Mouse (Mus musculus) neural tube, embryonic 13.5 days (tissue): ENCODE measurements around the gene Elmo1. TPM values are rescaled to one million over a fixed set of nuclear protein-coding genes. Genes with fewer than 3 reads are reported as not detected.

Experiments
- ATAC-seq: fragments of 200-750 bp; cut with Nextera tagmentation; 2 replicates; pipeline ENCODE4 v1.8.0; 2017; ENCODE audit warnings: low read depth, mild to moderate bottlenecking, moderate TSS enrichment, moderate library complexity
- H3K27ac ChIP-seq: fragments of 300-500 bp; sonication (generic); replicated peaks from 2 replicates; pipeline ENCODE4 v1.5.1; 2015; ENCODE audit warnings: moderate library complexity, mild to moderate bottlenecking, inconsistent platforms
- H3K27me3 ChIP-seq: fragments of 300-500 bp; sonication (generic); 2 replicates; pipeline ENCODE4 v1.6.1; 2015; ENCODE audit warnings: mild to moderate bottlenecking, inconsistent platforms
- H3K36me3 ChIP-seq: fragments of 300-500 bp; sonication (generic); 2 replicates; pipeline ENCODE4 v1.6.1; 2015; ENCODE audit warnings: mild to moderate bottlenecking, inconsistent platforms
- H3K4me1 ChIP-seq: fragments of 300-500 bp; sonication (generic); replicated peaks from 2 replicates; pipeline ENCODE4 v1.6.1; 2015; ENCODE audit warnings: inconsistent platforms
- H3K4me2 ChIP-seq: fragments of 300-500 bp; sonication (generic); 2 replicates; pipeline ENCODE4 v1.6.1; 2015; ENCODE audit warnings: inconsistent platforms, mild to moderate bottlenecking, moderate library complexity
- H3K4me3 ChIP-seq: fragments of 300-500 bp; sonication (generic); 2 replicates; pipeline ENCODE4 v1.5.1; 2015; ENCODE audit warnings: mild to moderate bottlenecking, inconsistent platforms
- H3K9ac ChIP-seq: fragments of 300-500 bp; sonication (generic); 2 replicates; pipeline ENCODE4 v1.6.1; 2015; ENCODE audit warnings: moderate library complexity, mild to moderate bottlenecking, inconsistent platforms
- H3K9me3 ChIP-seq: fragments of 300-500 bp; sonication (generic); 2 replicates; pipeline ENCODE4 v1.6.1; 2016; ENCODE audit warnings: inconsistent platforms
- WGBS: fragments of 180-500 bp; shearing (Covaris S2); methylation state at CpG from one replicate; pipeline ENCODE4 v1.1.7; 2015; 5-methylcytosine and 5-hydroxymethylcytosine counted together
- polyA plus RNA-seq: library from polyadenylated mRNA; unstranded; fragments of >200 nt; fragmentation: Nextera tagmentation; extraction: Ambion mirVana; gene quantifications from 2 replicates; pipeline ENCODE4 v1.2.1, GENCODE M21; 2015

Elmo1 gene
- polyA plus RNA-seq, 1 experiment from 2014 or later: 48.4 TPM

- Histone ChIP-seq H3K36me3 (no peaks in the 10 kb centered on the region), H3K27ac (no peak overlapping the region), H3K27me3 (no peaks in the 10 kb centered on the region), H3K4me1 (peaks cover 23% of the 10 kb centered on the region; the same call in 1 of the 2 replicates), H3K9me3 (no peaks in the 10 kb centered on the region), H3K4me2 (no peak overlapping the region), H3K4me3 (no peak overlapping the region), H3K9ac (no peak overlapping the region)
- no peak for ATAC-seq
- WGBS: 60% methylated on average over 9 of the region's 9 CpGs
Measured at GRCm38 (mm10) chr13:20115131-20115907, 24.9 kb downstream of the Elmo1 start.

GRCm38 (mm10) chr13:20116019-20116418 lies 25.6 kb downstream of the Elmo1 start:
- H3K4me1 ChIP-seq: peaks cover 23% of the 10 kb centered on the region; the same call in 1 of the 2 replicates
- H3K36me3 ChIP-seq: no peaks in the 10 kb centered on the region
- H3K4me3 ChIP-seq: no peak overlapping the region
- no peaks in the 10 kb centered on the region for H3K9me3 ChIP-seq
- H3K27ac ChIP-seq: no peak overlapping the region
- H3K4me2 ChIP-seq: no peak overlapping the region
- no peak overlapping the region for H3K9ac ChIP-seq
- no peak for ATAC-seq
- 44% methylated on average over 6 of the region's 6 CpGs for WGBS
- no peaks in the 10 kb centered on the region for H3K27me3 ChIP-seq

- Histone ChIP-seq H3K4me2 (no peak overlapping the region), H3K27ac (no peak overlapping the region), H3K4me3 (no peak overlapping the region), H3K9me3 (no peaks in the 10 kb centered on the region), H3K4me1 (peaks cover 23% of the 10 kb centered on the region; the same call in 1 of the 2 replicates), H3K9ac (no peak overlapping the region), H3K27me3 (no peaks in the 10 kb centered on the region), H3K36me3 (no peaks in the 10 kb centered on the region)
- ATAC-seq: no peak
- WGBS: 41% methylated on average over 1 of the region's 1 CpGs
Measured at GRCm38 (mm10) chr13:20116868-20117510, 26.6 kb downstream of the Elmo1 start.

- H3K9ac ChIP-seq: no peak overlapping the region
- WGBS: 73% methylated on average over 1 of the region's 1 CpGs
- H3K36me3 ChIP-seq: no peaks in the 10 kb centered on the region
- H3K27me3 ChIP-seq: no peaks in the 10 kb centered on the region
- H3K4me2 ChIP-seq: no peak overlapping the region
- H3K4me3 ChIP-seq: no peak overlapping the region
- peaks cover 23% of the 10 kb centered on the region; the same call in 1 of the 2 replicates for H3K4me1 ChIP-seq
- H3K27ac ChIP-seq: no peak overlapping the region
- H3K9me3 ChIP-seq: no peaks in the 10 kb centered on the region
- no peak; the same call in 1 of the 2 replicates for ATAC-seq
Measured at GRCm38 (mm10) chr13:20117691-20118090, 27.3 kb downstream of the Elmo1 start.

- Histone ChIP-seq H3K4me3 (no peak overlapping the region), H3K27me3 (no peaks in the 10 kb centered on the region), H3K4me1 (peaks cover 23% of the 10 kb centered on the region; the same call in 1 of the 2 replicates), H3K36me3 (no peaks in the 10 kb centered on the region), H3K4me2 (no peak overlapping the region), H3K9ac (no peak overlapping the region), H3K27ac (no peak overlapping the region), H3K9me3 (no peaks in the 10 kb centered on the region)
- WGBS: 90% methylated on average over 7 of the region's 7 CpGs
- ATAC-seq: no peak
Measured at GRCm38 (mm10) chr13:20118909-20119308, 28.5 kb downstream of the Elmo1 start.

- no peak for ATAC-seq
- no peaks in the 10 kb centered on the region for H3K36me3 ChIP-seq
- H3K27me3 ChIP-seq: no peaks in the 10 kb centered on the region
- peaks cover 20% of the 10 kb centered on the region; the same call in 1 of the 2 replicates for H3K4me1 ChIP-seq
- 71% methylated on average over 5 of the region's 5 CpGs for WGBS
- H3K4me2 ChIP-seq: no peak overlapping the region
- H3K9ac ChIP-seq: no peak overlapping the region
- no peak overlapping the region for H3K27ac ChIP-seq
- H3K4me3 ChIP-seq: no peak overlapping the region
- H3K9me3 ChIP-seq: no peaks in the 10 kb centered on the region
Measured at GRCm38 (mm10) chr13:20120723-20121122, 30.3 kb downstream of the Elmo1 start.

GRCm38 (mm10) chr13:20121385-20122043 lies 31.1 kb downstream of the Elmo1 start:
- Histone ChIP-seq H3K36me3 (no peaks in the 10 kb centered on the region), H3K27me3 (no peaks in the 10 kb centered on the region), H3K4me3 (no peak overlapping the region), H3K9ac (no peak overlapping the region), H3K4me1 (peaks cover 12% of the 10 kb centered on the region; the same call in 1 of the 2 replicates), H3K4me2 (no peak overlapping the region), H3K27ac (no peak overlapping the region), H3K9me3 (no peaks in the 10 kb centered on the region)
- ATAC-seq: no peak
- WGBS: 85% methylated on average over 8 of the region's 8 CpGs

- Histone ChIP-seq H3K4me2 (no peak overlapping the region), H3K27me3 (no peaks in the 10 kb centered on the region), H3K9me3 (no peaks in the 10 kb centered on the region), H3K36me3 (no peaks in the 10 kb centered on the region), H3K27ac (no peak overlapping the region), H3K4me1 (no peaks in the 10 kb centered on the region), H3K9ac (no peak overlapping the region), H3K4me3 (no peak overlapping the region)
- WGBS: 38% methylated on average over 3 of the region's 3 CpGs
- ATAC-seq: no peak
Measured at GRCm38 (mm10) chr13:20123975-20124374, 33.6 kb downstream of the Elmo1 start.

GRCm38 (mm10) chr13:20124965-20125364 lies 34.6 kb downstream of the Elmo1 start:
- ATAC-seq: no peak
- Histone ChIP-seq H3K4me3 (no peak overlapping the region), H3K4me1 (no peaks in the 10 kb centered on the region), H3K36me3 (no peaks in the 10 kb centered on the region), H3K27ac (no peak overlapping the region), H3K9ac (no peak overlapping the region), H3K9me3 (no peaks in the 10 kb centered on the region), H3K4me2 (no peak overlapping the region), H3K27me3 (no peaks in the 10 kb centered on the region)
- 71% methylated on average over 7 of the region's 7 CpGs for WGBS

GRCm38 (mm10) chr13:20125845-20126244 lies 35.4 kb downstream of the Elmo1 start:
- Histone ChIP-seq H3K36me3 (no peaks in the 10 kb centered on the region), H3K9ac (no peak overlapping the region), H3K27me3 (no peaks in the 10 kb centered on the region), H3K9me3 (no peaks in the 10 kb centered on the region), H3K4me1 (no peaks in the 10 kb centered on the region), H3K4me3 (no peak overlapping the region), H3K27ac (no peak overlapping the region), H3K4me2 (no peak overlapping the region)
- ATAC-seq: no peak
- WGBS: 90% methylated on average over 10 of the region's 10 CpGs

- ATAC-seq: no peak
- Histone ChIP-seq H3K4me2 (no peak overlapping the region), H3K36me3 (no peaks in the 10 kb centered on the region), H3K9ac (no peak overlapping the region), H3K9me3 (no peaks in the 10 kb centered on the region), H3K4me1 (no peaks in the 10 kb centered on the region), H3K4me3 (no peak overlapping the region), H3K27me3 (no peaks in the 10 kb centered on the region), H3K27ac (no peak overlapping the region)
- WGBS: 70% methylated on average over 4 of the region's 4 CpGs
Measured at GRCm38 (mm10) chr13:20127553-20127952, 37.2 kb downstream of the Elmo1 start.

GRCm38 (mm10) chr13:20128097-20128496 lies 37.7 kb downstream of the Elmo1 start:
- H3K4me3 ChIP-seq: no peak overlapping the region
- H3K9me3 ChIP-seq: no peaks in the 10 kb centered on the region
- no peaks in the 10 kb centered on the region for H3K27me3 ChIP-seq
- H3K9ac ChIP-seq: no peak overlapping the region
- 89% methylated on average over 4 of the region's 4 CpGs for WGBS
- no peaks in the 10 kb centered on the region for H3K36me3 ChIP-seq
- H3K4me1 ChIP-seq: peaks cover 5% of the 10 kb centered on the region; the same call in 1 of the 2 replicates
- H3K4me2 ChIP-seq: no peak overlapping the region
- H3K27ac ChIP-seq: no peak overlapping the region
- no peak for ATAC-seq
